Mouse (Mus musculus) right cerebral cortex, postnatal 25 days (tissue): ENCODE results near the gene Smyd3.

Experiments
- DNase-seq: peaks from one replicate; pipeline ENCODE4 v3.0.0; 2022

Smyd3 gene

DNA sequence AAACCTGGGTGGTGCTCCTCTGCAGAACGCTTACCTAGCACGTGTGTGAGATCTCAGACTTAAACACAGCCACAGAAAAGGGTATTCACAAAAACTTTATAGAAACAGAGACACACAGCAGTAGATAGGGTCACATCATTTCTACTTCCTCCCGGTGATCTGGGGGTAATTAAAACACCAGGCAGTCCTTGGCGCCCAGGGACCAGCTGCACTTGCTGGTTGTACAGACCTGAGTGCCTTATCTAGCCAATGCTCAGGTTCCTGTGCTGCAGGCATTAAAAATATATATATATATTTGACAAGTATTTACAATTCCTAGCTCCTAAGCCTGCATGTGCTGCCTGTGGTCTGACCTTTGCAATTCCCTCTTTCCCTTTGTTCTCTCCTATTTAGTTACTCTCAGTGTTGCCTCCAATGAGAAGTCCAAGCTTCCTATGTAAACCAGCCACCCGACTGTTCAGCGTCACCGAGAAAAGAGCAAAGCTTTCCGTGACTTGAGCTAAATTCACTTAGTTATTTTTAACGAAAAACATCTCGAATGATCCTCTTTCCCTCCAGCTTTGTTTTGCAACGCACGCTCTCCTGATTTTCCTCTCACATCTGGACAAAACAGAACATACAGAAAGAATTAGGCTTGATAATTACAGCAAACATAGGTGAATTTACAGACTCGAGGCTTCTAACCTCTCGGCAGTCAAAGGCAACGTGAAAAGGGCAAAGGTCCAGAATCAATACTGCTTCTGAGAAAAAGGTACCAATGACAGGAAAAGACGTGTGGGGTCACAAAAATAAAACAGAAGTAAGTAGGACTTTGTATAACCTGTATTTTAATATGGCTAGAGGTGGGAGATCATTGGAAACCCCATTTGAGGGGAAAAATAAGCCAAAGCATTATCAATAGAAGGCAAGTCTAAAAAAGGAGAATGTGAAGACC lies 409.8 kb downstream of the Smyd3 start:
- DNase-seq = no peak

DNA sequence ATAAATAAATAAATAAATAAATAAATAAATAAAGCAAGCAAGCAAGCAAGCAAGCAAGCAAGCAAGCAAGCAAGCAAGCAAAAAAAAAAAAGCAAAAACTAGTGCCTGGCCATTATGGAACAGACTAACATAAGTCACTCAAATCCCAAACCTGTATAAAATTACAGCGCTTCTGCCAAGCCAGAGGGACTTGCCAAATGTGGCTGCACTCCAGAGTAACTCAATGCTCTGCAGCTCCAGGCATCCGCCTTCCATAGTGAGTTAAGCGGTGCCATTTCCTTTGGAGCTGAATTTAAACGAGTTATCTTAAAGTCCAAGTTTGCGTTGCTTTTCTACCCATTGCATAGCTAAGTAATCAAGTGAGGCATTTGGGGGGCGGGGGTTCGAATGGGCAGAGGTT lies 410.6 kb downstream of the Smyd3 start:
- DNase-seq = no peak

DNA sequence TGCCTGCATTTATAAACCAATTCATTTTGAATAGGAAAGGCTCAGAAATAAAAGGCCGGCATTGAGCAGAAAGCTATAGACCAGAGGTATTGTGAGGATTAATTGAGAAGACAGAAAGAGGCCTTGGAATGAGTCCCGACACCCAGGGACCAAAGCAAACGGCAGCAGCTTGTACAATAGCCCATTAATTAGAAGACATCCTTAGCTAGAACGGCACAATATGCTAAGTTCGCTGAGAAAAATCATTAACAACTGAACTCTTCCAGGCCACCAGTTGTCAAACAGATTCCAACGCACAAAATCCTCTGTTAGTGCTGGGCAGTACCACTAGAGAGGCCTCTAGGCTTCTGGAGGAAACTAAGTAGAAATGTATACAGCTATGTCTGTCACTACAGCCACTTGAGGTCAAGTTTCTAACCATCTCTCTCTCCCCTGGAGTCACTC lies 411.1 kb downstream of the Smyd3 start:
- no peak for DNase-seq

DNA sequence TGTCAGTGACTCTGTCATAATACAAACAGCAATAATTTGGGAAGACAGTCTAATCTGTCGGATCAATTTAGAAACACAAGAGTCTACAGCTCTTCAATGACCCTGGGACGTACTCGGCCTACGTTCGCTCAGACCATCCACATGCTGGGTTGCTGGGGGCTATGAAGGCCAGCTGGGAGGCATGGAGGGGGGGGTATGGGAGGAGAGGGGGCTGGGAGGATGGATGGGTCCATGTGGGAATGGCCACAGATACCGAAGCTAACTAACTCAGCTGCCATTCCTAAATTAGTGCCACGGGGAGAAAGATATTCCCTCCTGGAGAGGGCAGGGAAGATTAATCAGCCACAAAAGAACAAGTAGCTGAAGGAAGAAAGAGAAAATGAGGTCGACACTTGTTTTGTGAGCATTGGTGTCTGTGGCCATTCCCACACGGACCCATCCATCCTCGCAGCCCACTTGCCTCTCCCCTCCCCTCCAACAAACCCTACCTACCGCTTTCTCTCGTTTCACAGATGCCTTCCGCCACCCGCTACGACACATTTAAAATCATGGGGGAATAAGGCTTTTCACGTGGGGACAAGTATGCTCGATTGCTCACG lies 411.6 kb downstream of the Smyd3 start:
- DNase-seq = no peak

DNA sequence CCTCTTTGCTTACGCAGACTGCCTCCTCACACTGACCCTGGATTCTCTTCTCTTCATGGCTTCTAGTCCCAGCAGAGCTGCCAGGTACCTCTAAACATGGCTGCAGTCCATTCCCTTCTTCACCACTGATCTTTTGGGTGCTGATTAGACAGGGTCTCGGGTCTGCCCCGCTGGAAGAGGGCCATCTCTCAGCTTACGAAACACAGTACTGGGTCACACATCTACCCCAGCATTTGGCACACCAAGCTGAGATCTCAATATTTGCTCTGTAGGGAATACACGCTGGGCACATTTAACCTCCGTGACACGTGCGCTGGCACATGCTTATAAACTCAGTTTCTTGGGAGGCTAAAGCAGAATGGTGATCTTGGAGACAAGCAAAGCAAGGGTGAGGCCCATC lies 413.4 kb downstream of the Smyd3 start:
- no peak for DNase-seq

DNA sequence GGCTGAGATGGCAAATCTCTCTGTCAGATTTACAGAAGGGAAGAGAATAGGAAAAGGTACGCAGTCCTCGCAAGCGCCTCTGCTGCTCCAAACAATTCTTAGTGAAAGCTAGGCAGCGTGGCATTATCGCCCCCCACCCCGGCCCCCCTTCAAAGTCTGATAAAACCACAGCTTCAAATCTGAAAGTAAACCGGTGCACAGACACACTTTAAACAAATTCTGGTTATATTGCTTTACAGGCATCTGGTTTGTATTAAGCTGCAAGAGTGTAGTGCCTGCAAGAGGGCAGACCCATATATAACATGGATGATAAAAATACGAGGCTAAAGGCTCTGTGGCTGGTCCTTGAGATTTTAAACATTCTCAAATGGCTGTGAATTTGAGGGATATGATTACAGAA lies 420.8 kb downstream of the Smyd3 start:
- no peak for DNase-seq

DNA sequence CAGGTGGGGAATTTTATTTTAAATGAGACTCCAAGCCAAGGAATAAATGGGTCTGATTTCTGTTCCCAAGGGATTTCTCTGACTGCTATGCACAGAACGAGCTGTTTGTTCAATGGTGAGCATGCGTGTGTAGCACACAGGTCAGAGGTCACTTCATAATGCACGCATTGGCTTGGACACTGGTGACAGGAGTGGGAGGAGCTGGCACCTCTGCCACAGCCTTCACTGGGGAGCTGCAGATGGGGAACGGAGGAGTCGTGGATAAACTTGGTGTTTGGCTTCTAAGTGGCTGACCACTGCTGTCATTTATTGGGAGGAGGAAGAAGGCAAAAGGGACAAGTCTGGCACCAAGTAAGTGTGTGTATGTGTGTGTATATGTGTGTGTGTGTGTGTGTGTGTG lies 421.5 kb downstream of the Smyd3 start:
- DNase-seq = no peak

DNA sequence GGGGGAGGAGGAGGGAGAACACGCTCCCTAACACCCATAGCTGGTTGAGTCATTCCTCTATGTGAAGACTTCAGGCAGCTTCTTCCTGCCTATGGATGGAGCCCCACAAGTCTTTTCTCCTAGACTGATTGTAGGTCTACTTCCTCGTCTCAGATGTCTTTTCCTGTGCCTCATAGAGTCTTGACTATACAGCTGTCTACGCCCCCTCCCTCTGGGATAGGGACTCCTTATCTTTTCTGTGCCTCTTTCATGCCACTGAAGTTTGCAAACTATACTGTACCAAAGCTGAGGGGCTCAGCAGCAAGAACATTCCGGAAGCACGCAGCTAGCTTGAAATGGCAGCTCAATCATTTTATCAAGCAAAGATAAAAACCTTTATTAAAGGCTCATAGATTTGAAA lies 428.7 kb downstream of the Smyd3 start:
- no peak for DNase-seq

DNA sequence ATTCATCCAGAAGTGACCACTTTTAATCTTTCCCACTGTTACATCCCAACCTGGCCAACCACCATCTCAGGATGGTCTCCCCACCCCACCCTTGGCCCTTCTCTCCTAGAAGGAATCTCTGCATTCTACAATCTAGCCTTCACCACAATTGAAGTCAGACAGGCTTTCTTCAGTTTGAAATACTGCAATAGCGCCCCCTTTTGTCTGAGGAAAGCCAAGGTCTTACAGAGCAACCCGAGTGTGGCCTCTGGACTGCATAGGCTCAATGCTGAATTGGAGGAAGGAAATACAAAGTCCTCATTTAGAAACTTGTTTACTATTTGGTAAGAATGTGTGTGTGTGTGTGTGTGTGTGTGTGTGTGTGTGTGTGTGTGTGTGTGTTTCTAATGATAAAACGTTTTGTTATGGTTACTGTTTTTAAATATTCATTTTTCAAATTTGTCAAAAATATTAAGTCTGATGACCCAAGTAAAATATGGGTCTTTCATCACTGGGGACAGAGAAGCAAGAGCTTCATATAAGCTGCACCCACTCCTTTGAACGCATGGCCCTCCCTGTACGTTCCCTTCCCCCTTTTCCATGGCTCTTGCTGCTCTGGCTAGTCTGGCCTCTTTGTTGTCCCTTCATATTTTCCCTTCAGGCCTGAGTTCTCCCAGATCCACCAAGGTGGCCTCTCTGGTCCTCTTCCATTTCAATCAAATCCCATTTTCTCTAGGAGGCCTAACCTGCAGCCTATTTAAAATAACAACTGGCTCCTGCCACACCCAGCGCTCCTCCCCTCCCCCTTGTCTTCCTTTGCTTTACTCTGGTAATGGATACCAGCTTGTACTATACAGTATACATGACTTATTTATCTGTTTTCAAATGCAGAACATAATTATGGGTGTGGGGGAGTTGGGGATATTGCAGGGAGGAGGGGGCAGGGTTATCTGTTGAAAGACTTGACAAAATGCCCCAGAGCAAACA lies 430.5 kb downstream of the Smyd3 start:
- DNase-seq = no peak

DNA sequence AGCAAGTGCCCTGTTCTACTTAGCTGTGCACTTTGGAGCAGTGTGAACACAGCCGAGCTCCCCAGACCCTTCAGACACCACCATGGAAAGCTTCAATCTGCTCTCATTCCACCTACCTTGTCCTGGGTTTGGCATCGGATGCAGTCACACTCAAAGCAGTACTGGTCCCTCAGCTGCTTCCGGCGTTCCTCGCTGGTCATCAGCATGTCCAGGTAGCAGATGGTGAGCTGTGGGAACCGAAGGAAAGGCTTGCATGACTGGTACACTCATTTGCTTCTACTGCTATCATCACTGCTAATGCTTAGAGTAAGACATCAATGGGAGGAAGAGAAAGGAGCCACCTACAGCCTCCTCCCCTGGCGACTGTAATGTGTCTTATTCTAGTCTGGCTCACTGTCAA lies 431.6 kb downstream of the Smyd3 start:
- no peak for DNase-seq

DNA sequence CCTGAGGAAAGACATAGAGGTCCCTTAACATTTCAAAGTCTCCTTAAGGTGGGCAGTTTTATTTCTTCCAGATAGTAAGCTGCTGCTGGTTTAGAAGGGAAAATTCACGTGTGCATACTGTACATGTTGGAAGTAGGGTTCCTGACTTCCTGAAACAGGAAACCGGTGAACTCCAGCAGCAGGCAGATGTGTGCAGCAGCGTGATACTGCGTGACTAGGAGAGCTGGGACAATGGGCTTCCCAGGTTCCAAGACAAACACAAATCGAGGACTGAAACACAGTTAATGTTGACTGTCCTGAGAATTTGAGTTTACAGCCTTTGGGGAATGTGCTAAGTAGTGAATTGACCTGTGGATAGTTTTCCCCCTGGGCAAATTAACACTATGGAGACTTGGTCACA lies 434.7 kb downstream of the Smyd3 start:
- no peak for DNase-seq

DNA sequence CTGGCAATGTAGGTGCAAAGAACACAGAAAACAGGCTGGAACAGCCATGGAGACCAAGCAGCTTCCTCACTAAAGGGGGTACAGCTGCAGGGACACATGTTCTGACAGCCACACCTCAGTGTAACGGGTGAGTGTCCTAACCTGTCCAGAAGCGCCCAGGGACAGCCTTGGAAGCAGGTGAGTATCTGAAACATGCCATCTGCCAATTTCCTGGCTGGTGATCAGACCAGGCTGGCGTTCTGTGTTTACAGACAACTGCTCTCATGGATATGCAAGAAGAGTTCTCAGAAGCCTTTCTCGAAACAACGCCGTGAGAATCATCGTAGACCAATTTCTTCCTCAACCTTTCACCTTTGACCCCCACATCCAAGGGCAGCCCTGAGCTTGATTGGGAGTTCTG lies 444.0 kb downstream of the Smyd3 start:
- DNase-seq = no peak

DNA sequence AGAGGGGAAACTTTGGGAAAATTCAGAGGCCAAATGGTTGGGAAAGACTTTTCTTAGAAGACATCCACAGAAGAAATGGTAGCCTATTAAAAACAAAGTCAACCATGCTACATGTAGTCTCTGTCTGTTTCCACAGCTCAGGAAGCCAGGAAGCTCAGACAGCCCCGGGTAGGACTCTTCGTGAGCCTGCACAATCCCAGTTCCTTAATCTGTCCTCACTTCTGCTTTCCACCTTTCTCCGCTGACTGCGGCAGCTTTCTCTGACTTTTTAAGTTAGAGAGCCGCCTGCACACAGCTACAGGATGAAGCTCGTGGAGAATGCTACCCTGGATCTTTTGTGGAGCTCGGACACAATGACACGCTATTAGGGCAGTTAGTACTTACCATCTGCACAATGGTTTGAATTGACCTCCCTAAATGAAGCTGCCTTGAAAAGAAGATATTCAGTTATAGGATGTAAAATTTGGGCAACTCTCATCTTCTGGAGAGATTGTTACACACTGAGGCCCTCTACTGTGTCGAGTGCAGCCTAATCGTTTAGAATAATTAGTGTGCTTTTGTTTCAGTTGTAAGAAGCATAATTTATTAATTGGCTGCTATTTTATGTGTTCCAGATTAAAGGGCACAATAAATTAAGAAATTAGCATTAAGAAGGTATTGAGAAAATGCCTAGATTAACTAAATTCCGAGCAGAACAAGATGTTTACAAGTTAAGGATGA lies 444.7 kb downstream of the Smyd3 start:
- no peak for DNase-seq

DNA sequence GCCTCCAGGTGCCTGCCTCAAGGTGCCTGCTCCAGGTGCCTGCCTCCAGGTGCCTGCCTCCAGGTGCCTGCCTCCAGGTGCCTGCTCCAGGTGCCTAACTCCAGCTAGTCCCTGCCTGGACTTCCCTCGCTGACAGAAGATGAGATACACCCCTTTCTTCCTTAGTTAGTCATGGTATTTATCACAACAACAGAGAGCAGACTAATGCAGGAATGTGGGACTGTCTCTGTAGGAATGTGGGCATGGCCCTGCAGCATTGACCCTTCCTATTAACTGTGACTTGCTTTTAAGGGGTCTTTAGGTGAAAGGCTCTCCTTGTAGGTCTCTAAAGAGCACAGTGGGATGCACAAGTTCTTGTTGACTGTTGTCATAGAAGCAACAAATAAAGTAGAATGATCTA lies 445.4 kb downstream of the Smyd3 start:
- no peak for DNase-seq

DNA sequence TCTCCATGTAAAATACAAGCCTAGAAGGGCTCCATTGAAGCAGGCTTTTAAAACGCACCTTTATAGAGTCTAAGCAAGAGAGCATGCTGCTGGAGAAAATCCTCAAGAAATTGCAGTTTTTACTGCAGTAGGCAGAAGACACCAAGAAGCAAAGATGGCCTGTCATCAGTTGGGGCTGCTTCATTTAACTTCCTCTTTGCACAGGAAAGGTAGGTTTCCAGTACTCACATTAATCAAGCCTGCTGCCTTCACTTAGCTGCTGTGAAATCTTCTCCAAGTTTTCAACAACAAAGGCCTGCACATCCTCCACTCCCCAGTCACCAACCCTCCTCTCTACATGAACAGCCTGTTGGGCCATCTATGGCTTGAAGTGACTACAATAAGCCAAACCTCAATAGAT lies 448.9 kb downstream of the Smyd3 start:
- DNase-seq = no peak

DNA sequence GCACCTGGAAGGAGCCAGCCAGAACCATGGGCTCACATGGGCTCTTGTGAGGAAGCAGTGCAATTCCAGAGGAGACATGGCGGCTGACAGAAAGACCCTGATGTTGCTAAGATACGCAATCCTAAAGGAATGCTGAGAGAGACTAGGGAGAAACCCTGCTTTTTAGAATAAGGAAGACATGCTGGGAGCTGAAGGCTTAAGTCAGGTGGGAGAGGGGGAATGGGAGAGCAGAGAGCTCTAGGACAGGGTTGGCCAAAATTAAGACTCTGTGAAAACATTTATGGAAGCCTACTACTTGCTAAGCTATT lies 452.6 kb downstream of the Smyd3 start:
- DNase-seq = no peak

DNA sequence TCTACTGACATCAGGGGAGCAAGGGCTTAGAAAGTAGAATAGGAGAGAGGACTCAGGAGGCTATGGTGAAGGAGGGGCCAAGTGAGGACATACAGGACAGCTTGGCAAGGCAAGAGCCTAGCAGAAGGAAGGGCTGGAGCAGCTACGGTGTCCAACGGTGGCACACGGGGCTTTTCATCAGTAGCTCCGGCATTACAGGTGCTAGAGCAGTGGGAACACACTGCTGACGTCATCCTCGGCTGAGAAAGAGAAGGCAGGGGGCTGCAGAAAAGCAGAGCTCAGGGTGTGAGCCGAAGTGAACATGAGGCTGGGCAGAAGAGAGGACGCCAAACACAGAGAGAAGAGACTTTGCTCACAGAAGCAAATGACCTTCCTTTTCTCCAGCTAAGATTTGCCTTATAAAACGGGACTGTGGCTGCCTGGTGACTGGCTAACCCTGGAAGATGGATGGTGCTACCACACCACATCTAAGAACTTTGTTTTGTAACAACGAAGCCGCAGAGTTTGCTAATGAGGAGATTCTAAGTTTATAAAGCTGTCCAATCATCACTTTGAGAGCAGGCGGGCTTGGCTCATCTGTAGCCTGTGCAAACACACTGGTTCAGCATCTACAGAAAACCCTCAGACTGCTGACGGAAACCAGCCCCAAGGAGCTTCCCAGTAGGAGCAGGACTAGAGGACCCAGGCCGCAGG lies 453.1 kb downstream of the Smyd3 start:
- DNase-seq = no peak

DNA sequence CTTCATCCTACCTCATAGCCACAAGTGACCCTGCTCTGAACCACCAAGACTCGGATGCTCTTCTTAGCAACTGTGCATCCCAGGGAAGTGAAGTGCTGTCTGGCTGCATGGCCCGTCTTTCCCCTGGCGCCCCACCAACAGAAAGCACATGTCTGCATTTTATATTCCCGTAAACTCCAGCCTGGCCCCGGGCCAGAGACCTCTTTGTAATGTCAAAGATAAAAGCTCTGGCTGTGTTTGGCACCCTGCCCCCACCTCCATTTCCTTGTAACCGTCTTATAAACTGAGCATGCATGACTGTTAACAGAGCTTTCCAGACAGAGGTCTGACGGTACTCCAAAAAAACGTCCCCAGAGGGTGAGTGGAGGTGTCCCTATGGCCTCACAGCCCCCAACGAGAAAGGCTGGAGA lies 456.1 kb downstream of the Smyd3 start:
- DNase-seq = no peak

DNA sequence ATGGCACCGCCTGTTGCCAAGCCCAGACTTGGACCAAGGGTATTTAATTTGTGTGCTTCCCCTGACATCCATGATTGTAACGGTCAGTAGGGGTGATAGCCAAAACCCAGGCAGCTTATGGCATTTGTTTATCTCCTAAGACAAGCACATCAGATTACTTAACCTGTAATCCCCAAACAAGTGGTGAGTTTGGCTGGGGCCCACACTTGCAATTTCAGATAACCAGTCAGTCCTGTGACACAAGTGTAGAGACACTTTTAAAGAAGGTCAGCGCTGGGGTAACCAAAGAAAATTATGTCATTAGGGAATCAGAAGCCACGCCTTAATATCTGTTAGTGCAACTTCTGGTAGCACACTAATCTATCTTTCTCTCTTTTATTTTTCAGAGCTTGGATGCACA lies 456.8 kb downstream of the Smyd3 start:
- no peak for DNase-seq

DNA sequence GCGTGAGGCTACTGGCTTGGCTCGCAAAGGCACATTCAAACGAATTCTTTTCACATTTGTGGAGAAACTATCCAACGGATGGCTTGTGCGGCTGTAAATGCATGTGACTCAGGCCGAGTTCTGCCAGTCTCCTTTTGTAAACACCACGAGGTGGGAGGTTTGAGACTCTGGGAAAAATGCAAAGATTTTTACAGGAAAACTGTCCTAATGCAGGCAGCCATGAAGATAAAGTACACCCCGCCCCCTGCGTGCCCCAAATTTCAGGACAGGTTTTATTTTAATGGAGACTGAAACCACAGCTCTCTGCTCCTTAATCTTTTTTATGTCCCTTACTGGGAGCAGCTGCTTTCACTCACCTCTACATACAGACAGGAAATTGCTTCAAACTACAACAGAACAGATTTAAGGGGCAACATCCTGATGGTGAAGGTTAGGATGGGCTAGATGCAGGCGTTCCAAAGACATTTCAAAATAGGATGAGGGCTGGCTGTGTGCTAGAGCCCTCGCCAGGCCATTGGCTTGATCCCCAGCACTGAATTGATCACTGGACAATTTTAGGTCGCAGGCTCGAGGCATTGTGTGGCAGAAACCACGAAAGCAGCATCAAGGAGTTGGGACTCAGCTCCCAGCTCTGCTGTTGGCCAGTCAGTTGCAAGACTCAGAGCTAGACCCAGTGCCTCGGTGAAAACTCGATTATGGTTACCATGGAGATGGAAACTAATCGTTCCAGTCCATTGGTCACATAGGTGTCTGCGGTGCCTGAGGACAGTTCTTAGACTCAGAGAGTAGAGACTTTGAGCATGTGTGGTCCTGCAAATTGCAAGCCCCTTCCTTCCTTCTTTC lies 457.5 kb downstream of the Smyd3 start:
- no peak for DNase-seq
